Mouse (Mus musculus): ENCODE data around the gene Gprc5c. TPM values are rescaled to one million over a fixed set of nuclear protein-coding genes. Genes with fewer than 3 reads are reported as not detected.

Gprc5c gene
- polyA plus RNA-seq, 1 experiment from 2014 or later = 23.9 TPM

DNA sequence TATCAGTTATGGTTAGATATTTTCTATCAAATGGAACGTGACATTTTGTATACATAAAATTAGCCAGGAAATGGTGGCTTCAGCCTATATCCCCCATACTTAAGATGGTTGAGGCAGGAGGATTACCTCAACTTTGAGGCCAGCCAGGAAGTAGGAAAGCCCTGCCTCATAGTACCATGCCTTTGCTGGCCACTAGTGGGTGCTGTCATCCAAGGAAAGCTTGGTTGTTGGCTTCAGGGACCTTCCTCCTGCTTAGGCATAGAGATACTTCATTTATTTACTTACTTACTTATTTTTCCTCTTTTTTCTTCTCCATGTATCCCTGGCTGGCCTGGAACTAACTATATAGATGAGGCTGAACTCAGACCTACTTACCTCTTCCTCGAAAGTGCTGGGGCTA lies 7.7 kb downstream of the Gprc5c start:
- WGBS = 91% methylated on average over 2 of the region's 2 CpGs
- H3K4me2 ChIP-seq (replicated peaks) = no peak overlapping the region
- no peaks in the 10 kb centered on the region for H3K4me1 ChIP-seq
- peaks cover 5% of the 10 kb centered on the region for H3K27me3 ChIP-seq (replicated peaks)
- H3K9me3 ChIP-seq = no peaks in the 10 kb centered on the region
- ATAC-seq (ENCODE audit: low FRiP score, low read depth) = no peak
- H3K36me3 ChIP-seq = no peaks in the 10 kb centered on the region
- H3K9ac ChIP-seq = no peak overlapping the region
- no peak overlapping the region for H3K27ac ChIP-seq
- no peak overlapping the region for H3K4me3 ChIP-seq

DNA sequence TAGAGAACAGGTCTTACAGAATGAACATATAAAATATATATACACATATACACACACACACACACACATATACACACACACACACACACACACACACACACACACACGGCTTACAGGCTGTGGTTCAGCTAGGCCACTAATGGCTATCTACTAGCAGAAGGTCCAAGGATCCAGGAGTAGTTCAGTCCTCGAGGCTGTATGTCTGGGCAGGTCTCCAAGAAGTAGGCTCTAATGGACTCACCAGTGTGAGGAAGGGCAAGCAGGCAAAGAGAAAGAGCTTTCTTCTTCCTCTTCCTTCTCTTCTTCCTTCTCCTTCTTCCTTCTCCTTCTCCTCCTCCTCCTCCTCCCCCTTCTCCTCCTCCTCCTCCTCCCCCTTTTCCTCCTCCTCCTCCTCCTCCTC lies 10.1 kb downstream of the Gprc5c start:
- 84% methylated on average over 2 of the region's 2 CpGs for WGBS
- no peak overlapping the region for H3K4me3 ChIP-seq
- no peaks in the 10 kb centered on the region for H3K27me3 ChIP-seq (replicated peaks)

DNA sequence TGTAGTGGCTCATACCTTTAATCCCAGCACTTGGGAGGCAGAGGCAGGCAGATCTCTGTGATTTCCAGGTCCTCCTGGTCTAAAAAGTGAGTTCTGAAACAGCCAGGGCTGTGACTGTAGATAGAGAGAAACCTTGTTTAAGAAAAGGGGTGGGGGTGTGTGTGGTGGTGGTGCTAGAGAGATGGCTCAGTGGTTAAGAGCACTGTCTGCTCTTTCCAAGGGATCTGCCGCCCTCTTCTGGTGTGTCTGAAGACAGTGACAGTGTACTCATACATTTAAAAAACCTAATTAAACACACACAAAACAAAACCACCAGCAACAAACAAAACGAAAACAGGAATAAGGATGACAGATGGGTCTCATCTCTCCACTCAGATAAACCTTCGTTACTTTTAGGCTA lies 11.7 kb downstream of the Gprc5c start:
- Histone ChIP-seq H3K36me3 (no peaks in the 10 kb centered on the region), H3K27ac (no peak overlapping the region), H3K27me3 (replicated peaks) (no peaks in the 10 kb centered on the region), H3K4me3 (no peak overlapping the region), H3K9me3 (no peaks in the 10 kb centered on the region), H3K9ac (no peak overlapping the region), H3K4me1 (peaks cover 11% of the 10 kb centered on the region; the same call in 1 of the 2 replicates), H3K4me2 (replicated peaks) (no peak overlapping the region)
- ATAC-seq (ENCODE audit: low FRiP score, low read depth) = no peak
- WGBS = 92% methylated on average over 3 of the region's 3 CpGs

More for the DNA sequence above, 10.1 kb downstream of the Gprc5c start:
- H3K9ac ChIP-seq = no peak overlapping the region
- H3K27ac ChIP-seq = no peak overlapping the region
- no peaks in the 10 kb centered on the region for H3K9me3 ChIP-seq
- H3K4me1 ChIP-seq = peaks cover 3% of the 10 kb centered on the region; the same call in 1 of the 2 replicates
- H3K36me3 ChIP-seq = no peaks in the 10 kb centered on the region
- no peak for ATAC-seq (ENCODE audit: low FRiP score, low read depth)
- H3K4me2 ChIP-seq (replicated peaks) = no peak overlapping the region

DNA sequence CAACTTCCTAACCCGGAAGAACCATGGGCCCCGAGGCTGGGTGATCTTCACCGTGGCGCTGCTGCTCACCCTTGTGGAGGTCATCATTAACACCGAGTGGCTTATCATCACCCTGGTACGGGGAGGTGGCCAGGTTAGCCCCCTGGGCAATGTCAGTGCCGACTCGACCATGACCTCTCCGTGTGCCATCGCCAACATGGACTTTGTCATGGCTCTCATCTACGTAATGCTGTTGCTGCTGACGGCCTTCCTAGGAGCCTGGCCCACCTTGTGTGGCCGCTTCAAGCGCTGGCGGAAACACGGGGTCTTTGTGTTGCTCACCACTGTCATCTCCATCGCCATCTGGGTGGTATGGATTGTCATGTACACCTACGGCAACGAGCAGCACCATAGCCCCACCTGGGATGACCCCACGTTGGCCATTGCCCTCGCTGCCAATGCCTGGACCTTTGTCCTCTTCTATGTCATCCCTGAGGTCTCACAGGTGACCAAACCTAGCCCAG lies 13.0 kb downstream of the Gprc5c start:
- WGBS = 94% methylated on average over 21 of the region's 21 CpGs
- ATAC-seq (ENCODE audit: low FRiP score, low read depth) = no peak

DNA sequence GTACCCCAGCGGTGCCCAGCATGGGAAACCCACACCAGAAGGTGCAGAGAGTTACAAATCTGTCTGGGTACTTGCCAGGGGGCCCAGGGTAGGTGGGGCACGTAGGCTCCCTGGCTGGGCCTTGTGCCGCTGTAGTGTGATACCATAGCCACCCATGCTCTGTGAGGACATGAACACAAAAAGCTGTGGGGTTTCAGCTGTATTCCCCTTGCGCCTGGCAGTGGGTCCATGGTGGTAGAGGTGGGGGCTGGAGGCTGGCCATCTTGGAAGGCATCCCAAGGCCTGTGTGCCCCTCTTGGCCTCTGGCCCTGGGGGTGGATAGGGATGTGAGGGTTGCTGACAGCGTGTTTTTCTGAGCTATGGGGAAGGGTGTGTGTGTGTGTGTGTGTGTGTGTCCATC lies 15.0 kb downstream of the Gprc5c start:
- H3K9me3 ChIP-seq = no peaks in the 10 kb centered on the region
- H3K27ac ChIP-seq = no peak overlapping the region
- no peak overlapping the region for H3K4me2 ChIP-seq (replicated peaks)
- WGBS = 84% methylated on average over 5 of the region's 5 CpGs
- no peak for ATAC-seq (ENCODE audit: low FRiP score, low read depth)
- H3K4me3 ChIP-seq = no peak overlapping the region
- H3K27me3 ChIP-seq (replicated peaks) = no peaks in the 10 kb centered on the region
- H3K36me3 ChIP-seq = no peaks in the 10 kb centered on the region
- H3K4me1 ChIP-seq = peaks cover 11% of the 10 kb centered on the region; the same call in 1 of the 2 replicates
- 0 out of 2 replicates have a peak overlapping the region, but pooled peaks have one; percentile 9 for H3K9ac ChIP-seq

More for the DNA sequence above, 13.0 kb downstream of the Gprc5c start:
- no peaks in the 10 kb centered on the region for H3K9me3 ChIP-seq
- no peak overlapping the region for H3K4me2 ChIP-seq (replicated peaks)
- H3K36me3 ChIP-seq = no peaks in the 10 kb centered on the region
- H3K27me3 ChIP-seq (replicated peaks) = no peaks in the 10 kb centered on the region
- no peak overlapping the region for H3K27ac ChIP-seq
- peaks cover 11% of the 10 kb centered on the region; the same call in 1 of the 2 replicates for H3K4me1 ChIP-seq
- no peak overlapping the region for H3K4me3 ChIP-seq
- no peak overlapping the region for H3K9ac ChIP-seq

DNA sequence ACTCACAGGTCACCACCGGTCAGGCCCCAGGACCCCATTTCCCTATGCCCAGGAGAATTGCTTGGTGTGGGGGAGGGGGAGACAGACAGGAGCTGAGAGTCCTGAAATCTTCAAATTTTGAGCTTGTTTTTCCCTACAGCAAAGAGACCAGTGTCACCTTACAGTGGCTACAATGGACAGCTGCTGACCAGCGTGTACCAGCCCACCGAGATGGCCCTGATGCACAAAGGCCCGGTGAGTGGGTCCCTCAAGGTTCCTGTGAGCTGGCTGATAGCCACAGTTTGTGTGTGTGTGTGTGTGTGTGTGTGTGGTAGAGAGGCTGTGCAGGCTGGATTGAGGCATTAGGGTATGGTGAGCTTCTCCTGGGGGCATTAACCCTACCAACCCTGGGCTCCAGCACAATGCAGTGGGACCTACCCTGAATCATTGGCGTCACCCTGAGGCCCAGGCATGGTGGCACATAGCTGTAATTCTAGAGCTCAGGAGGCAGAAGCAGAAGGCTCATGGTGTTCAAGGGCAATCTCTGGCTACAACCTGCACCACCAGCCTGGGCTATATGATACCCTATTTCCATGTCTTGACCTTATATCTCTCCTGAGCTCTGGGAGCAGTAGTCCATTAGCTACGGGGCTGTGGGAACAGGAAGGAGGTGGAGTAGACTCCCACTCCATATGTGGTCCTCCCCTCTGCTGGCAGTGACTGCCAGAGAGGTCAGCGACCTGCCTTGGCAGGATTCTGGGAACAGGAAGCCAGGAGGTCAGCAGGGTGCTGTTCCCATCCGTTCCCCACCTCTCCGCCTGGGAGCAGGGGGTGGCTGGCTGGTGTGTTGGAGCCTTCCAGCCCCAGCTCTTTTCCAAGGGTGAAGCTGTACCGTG lies 15.8 kb downstream of the Gprc5c start:
- Histone ChIP-seq H3K4me1 (peaks cover 11% of the 10 kb centered on the region; the same call in 1 of the 2 replicates), H3K27ac (no peak overlapping the region), H3K9me3 (no peaks in the 10 kb centered on the region), H3K4me3 (no peak overlapping the region), H3K4me2 (replicated peaks) (no peak overlapping the region), H3K27me3 (replicated peaks) (no peaks in the 10 kb centered on the region), H3K9ac (no peak overlapping the region), H3K36me3 (no peaks in the 10 kb centered on the region)
- ATAC-seq (ENCODE audit: low FRiP score, low read depth) = no peak
- 59% methylated on average over 10 of the region's 10 CpGs for WGBS

DNA sequence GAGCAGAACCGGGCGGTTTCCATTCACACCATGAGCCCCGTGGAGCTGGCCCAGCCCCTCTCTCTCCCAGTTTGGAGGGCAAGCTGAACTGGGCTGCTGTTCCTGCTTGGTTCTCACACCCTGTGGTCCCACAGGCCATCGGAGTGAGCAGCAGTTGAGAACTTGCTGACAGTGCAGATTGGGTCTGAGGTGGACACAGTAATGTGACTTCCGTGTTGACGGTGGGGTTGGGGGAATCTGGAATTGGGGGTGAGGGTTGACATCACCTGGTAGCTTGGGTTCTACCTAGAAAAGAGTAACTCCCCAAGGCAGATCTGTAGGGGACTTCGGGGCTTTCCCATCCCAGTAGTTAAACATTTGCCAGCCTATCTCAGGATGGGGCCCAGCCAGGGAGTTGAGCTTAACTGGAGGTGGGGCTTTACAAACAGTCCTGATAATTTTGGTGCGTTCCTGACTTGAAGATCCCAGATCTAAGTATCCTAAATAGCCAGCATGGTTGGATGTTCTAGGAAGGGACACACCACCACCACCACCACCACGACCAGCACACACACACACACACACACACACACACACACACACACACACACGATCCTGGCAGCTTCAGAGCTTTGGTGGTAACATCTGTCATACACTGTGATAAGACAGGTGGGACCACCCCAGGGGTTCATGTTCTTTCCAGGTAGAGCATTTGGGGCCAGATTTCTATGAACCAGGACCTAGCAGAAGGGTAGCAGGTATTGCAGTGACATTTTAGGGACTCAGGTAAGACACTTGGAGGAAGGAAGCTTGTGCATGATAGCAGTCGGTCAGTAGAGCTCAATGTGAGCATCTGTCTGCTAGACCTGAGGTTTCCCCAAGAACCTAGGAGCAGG lies 16.6 kb downstream of the Gprc5c start:
- Histone ChIP-seq H3K9ac (no peak overlapping the region), H3K4me1 (peaks cover 14% of the 10 kb centered on the region), H3K27me3 (replicated peaks) (no peaks in the 10 kb centered on the region), H3K27ac (no peak overlapping the region), H3K4me3 (no peak overlapping the region), H3K36me3 (no peaks in the 10 kb centered on the region), H3K4me2 (replicated peaks) (no peak overlapping the region), H3K9me3 (no peaks in the 10 kb centered on the region)
- WGBS = 72% methylated on average over 11 of the region's 11 CpGs
- no peak for ATAC-seq (ENCODE audit: low FRiP score, low read depth)

DNA sequence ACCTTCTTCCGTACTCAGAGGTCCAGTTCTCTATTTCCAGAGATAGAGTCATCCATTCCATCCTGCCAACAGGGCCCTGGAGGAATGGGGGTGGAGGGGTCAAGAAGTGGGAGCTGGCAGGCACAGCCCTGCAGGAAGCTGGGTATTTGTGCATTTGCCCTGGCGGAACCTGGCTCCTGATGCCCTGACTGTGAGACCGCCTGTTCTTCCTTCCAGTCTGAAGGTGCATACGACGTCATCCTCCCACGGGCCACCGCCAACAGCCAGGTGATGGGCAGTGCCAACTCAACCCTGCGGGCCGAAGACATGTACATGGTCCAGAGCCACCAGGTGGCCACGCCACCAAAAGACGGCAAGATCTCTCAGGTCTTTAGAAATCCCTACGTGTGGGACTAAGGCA lies 17.3 kb downstream of the Gprc5c start:
- Histone ChIP-seq H3K4me2 (replicated peaks) (no peak overlapping the region), H3K27me3 (replicated peaks) (no peaks in the 10 kb centered on the region), H3K4me3 (no peak overlapping the region), H3K4me1 (peaks cover 21% of the 10 kb centered on the region), H3K27ac (no peak overlapping the region), H3K9me3 (no peaks in the 10 kb centered on the region), H3K9ac (no peak overlapping the region), H3K36me3 (no peaks in the 10 kb centered on the region)
- no peak for ATAC-seq (ENCODE audit: low FRiP score, low read depth)
- WGBS = 90% methylated on average over 12 of the region's 12 CpGs

DNA sequence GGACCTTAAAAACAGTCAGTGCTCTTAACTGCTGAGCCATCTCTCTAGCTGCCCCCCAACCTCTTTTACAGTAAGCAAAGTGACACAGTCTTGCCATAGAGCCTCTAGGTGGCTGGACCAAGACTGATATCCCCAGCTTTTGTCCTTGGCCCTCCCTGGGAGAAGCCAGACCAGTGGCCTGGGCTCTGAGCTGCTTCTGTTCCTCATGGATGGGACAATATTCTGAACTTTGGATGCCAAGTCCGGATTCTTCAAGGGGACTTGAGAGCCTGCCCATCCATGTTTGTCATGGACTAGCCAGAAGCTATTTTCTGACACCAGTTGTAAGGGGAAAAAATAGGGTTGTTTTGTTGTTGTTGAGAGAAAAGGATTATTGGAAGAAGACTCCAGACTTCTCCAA lies 18.8 kb downstream of the Gprc5c start:
- H3K4me2 ChIP-seq (replicated peaks) = no peak overlapping the region
- no peak overlapping the region for H3K27ac ChIP-seq
- H3K9me3 ChIP-seq = no peaks in the 10 kb centered on the region
- no peak overlapping the region for H3K4me3 ChIP-seq
- 89% methylated on average over 1 of the region's 1 CpGs for WGBS
- H3K9ac ChIP-seq = no peak overlapping the region
- H3K4me1 ChIP-seq = peaks cover 24% of the 10 kb centered on the region
- no peak for ATAC-seq (ENCODE audit: low FRiP score, low read depth)
- H3K27me3 ChIP-seq (replicated peaks) = no peaks in the 10 kb centered on the region
- H3K36me3 ChIP-seq = no peaks in the 10 kb centered on the region

DNA sequence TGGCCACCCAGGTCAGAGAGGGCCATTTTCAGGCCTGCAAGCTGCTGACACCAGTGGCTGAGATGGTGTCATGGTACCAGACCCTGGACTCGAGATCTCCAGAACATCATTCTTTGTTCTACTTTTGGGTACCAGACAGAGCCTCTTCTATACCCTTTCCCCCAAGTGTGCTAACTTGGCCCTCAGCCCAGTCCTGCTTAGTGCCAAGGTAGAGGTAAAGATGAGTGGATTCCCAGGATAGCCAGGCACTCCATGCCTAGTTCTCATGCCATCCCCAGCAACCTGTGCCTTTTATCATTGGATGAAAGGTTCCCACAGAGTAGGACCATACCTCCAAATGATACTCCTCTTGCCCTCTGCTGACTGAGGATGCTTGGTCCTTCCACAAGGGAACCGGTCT lies 20.6 kb downstream of the Gprc5c start:
- no peak overlapping the region for H3K4me3 ChIP-seq
- H3K9ac ChIP-seq = no peak overlapping the region
- 88% methylated on average over 2 of the region's 2 CpGs for WGBS
- ATAC-seq (ENCODE audit: low FRiP score, low read depth) = no peak
- H3K4me2 ChIP-seq (replicated peaks) = no peak overlapping the region
- no peaks in the 10 kb centered on the region for H3K36me3 ChIP-seq
- H3K4me1 ChIP-seq = peaks cover 25% of the 10 kb centered on the region
- H3K27me3 ChIP-seq (replicated peaks) = no peaks in the 10 kb centered on the region
- H3K9me3 ChIP-seq = no peaks in the 10 kb centered on the region
- no peak overlapping the region for H3K27ac ChIP-seq

DNA sequence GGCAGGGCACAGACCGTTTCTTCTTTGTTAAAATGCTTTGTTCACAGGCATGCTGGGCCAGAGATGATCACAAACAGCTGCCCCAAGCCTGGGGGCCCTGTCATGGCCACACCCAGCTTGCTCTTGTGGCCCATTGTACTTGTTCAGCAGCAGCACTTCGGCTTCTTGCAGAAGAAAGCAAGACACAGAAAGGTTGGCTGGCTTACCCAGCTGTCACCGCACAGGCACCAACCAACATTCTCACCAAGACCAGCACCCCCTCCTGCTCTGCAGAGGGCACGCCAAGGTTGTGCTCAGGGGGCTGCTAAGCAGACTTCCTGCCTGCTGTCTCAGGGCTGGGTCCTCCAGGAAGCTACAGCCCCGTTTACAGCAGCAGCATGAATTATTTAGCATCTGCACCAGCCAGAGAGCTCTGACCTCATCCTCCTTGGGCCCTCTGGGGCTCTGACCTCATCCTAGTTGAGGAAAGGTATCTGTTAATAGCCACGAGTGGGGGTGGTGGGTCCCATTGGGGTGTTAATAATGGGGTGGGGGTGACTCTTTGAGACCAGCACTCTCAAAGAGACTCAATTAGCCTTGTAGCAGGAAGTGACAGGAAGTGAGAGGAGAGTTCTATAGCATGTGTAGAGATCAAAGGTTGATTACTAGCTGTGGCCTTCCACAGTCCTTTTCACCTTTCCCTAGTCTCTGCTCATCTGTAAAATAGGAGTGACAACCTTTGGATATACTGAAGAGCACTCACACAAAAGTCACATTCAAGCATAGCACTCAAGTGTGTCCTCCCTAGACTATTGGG lies 22.3 kb downstream of the Gprc5c start:
- H3K4me1 ChIP-seq = peaks cover 20% of the 10 kb centered on the region
- no peaks in the 10 kb centered on the region for H3K9me3 ChIP-seq
- 11% methylated on average over 6 of the region's 6 CpGs for WGBS
- ATAC-seq (ENCODE audit: low FRiP score, low read depth) = peak; percentile 13; the same call in 1 of the 2 replicates
- no peaks in the 10 kb centered on the region for H3K36me3 ChIP-seq
- H3K27ac ChIP-seq = peak overlapping the region; percentile 26; the same call in 1 of the 2 replicates
- no peak overlapping the region for H3K9ac ChIP-seq
- H3K4me3 ChIP-seq = no peak overlapping the region
- H3K4me2 ChIP-seq (replicated peaks) = peak overlapping the region; percentile 18; the same call in 1 of the 2 replicates
- no peaks in the 10 kb centered on the region for H3K27me3 ChIP-seq (replicated peaks)
